Mouse (Mus musculus): Measurements from ENCODE around the gene Gm2163. TPM values are rescaled to one million over a fixed set of nuclear protein-coding genes. Genes with fewer than 3 reads are reported as not detected.
"Not testable (repeated sequence)": the region's sequence is repeated elsewhere in the genome, so short reads cannot be mapped to it uniquely, and the experiment has no call there.

Gene Gm2163
- polyA plus RNA-seq (2014; fragmentation: Nextera tagmentation; extraction: Ambion mirVana), result 0.14 TPM in 1 of 2 replicates, not detected in the other

GRCm38 (mm10) chr4:42466452-42466851 is at the start of gene Gm2163:
Gene Gm2163, plus strand, starts transcription at chr4:42466752.
- not testable (repeated sequence) for H3K36me3 ChIP-seq (ENCODE audit: control insufficient read depth, insufficient read depth, low read length); H3K27ac ChIP-seq (ENCODE audit: low read depth, low read length); ATAC-seq; H3K9ac ChIP-seq (ENCODE audit: low read length); H3K4me3 ChIP-seq (ENCODE audit: low read depth, low read length); H3K4me2 ChIP-seq (ENCODE audit: low read length); H3K27me3 ChIP-seq (replicated peaks; ENCODE audit: control insufficient read depth, insufficient read depth, low read length); H3K9me3 ChIP-seq (replicated peaks; ENCODE audit: control insufficient read depth, low read length); DNase-seq (ENCODE audit: low spot score); H3K4me1 ChIP-seq (ENCODE audit: control insufficient read depth, insufficient read depth, low read length)
- WGBS, result no CpG with 5 or more reads among the region's 5 CpGs

GRCm38 (mm10) chr4:42439078-42439477 is 27.5 kb upstream of the Gm2163 start, which contains the start of gene Gm21586:
Gene Gm21586, plus strand, starts transcription at chr4:42439378.
- not testable (repeated sequence) for H3K9ac ChIP-seq (ENCODE audit: low read length); H3K4me1 ChIP-seq (ENCODE audit: control insufficient read depth, insufficient read depth, low read length); H3K4me2 ChIP-seq (ENCODE audit: low read length); H3K4me3 ChIP-seq (ENCODE audit: low read depth, low read length); DNase-seq (ENCODE audit: low spot score); H3K9me3 ChIP-seq (replicated peaks; ENCODE audit: control insufficient read depth, low read length); ATAC-seq; H3K27me3 ChIP-seq (replicated peaks; ENCODE audit: control insufficient read depth, insufficient read depth, low read length); H3K36me3 ChIP-seq (ENCODE audit: control insufficient read depth, insufficient read depth, low read length); H3K27ac ChIP-seq (ENCODE audit: low read depth, low read length)
- WGBS, result no CpG with 5 or more reads among the region's 18 CpGs

- ATAC-seq; H3K9ac ChIP-seq (ENCODE audit: low read length); H3K4me3 ChIP-seq (ENCODE audit: low read depth, low read length); DNase-seq (ENCODE audit: low spot score); H3K36me3 ChIP-seq (ENCODE audit: control insufficient read depth, insufficient read depth, low read length); H3K4me1 ChIP-seq (ENCODE audit: control insufficient read depth, insufficient read depth, low read length); H3K9me3 ChIP-seq (replicated peaks; ENCODE audit: control insufficient read depth, low read length); H3K4me2 ChIP-seq (ENCODE audit: low read length); H3K27ac ChIP-seq (ENCODE audit: low read depth, low read length); H3K27me3 ChIP-seq (replicated peaks; ENCODE audit: control insufficient read depth, insufficient read depth, low read length): not testable (repeated sequence)
- WGBS, result no CpG with 5 or more reads among the region's 1 CpGs
These were observed 61.5 kb downstream of the Gm2163 start, which contains the start of gene Fam205a2 for GRCm38 (mm10) chr4:42528075-42528474. Gene Fam205a2, minus strand, starts transcription at chr4:42528175.

- H3K4me3 ChIP-seq (ENCODE audit: low read depth, low read length); DNase-seq (ENCODE audit: low spot score); H3K4me2 ChIP-seq (ENCODE audit: low read length); H3K9ac ChIP-seq (ENCODE audit: low read length); H3K27me3 ChIP-seq (replicated peaks; ENCODE audit: control insufficient read depth, insufficient read depth, low read length); H3K27ac ChIP-seq (ENCODE audit: low read depth, low read length); ATAC-seq; H3K9me3 ChIP-seq (replicated peaks; ENCODE audit: control insufficient read depth, low read length); H3K36me3 ChIP-seq (ENCODE audit: control insufficient read depth, insufficient read depth, low read length); H3K4me1 ChIP-seq (ENCODE audit: control insufficient read depth, insufficient read depth, low read length): not testable (repeated sequence)
- WGBS, result no CpG with 5 or more reads among the region's 5 CpGs
These were observed 145.3 kb downstream of the Gm2163 start, which contains the start of gene Gm10591 for GRCm38 (mm10) chr4:42611895-42612294. Gene Gm10591, plus strand, starts transcription at chr4:42612195.

- WGBS, result no CpG with 5 or more reads among the region's 8 CpGs
- not testable (repeated sequence) for H3K27ac ChIP-seq (ENCODE audit: low read depth, low read length); DNase-seq (ENCODE audit: low spot score); H3K9ac ChIP-seq (ENCODE audit: low read length); H3K36me3 ChIP-seq (ENCODE audit: control insufficient read depth, insufficient read depth, low read length); H3K27me3 ChIP-seq (replicated peaks; ENCODE audit: control insufficient read depth, insufficient read depth, low read length); H3K4me3 ChIP-seq (ENCODE audit: low read depth, low read length); ATAC-seq; H3K4me1 ChIP-seq (ENCODE audit: control insufficient read depth, insufficient read depth, low read length); H3K9me3 ChIP-seq (replicated peaks; ENCODE audit: control insufficient read depth, low read length); H3K4me2 ChIP-seq (ENCODE audit: low read length)
These were observed 162.9 kb downstream of the Gm2163 start, which contains the start of gene Gm2564 for GRCm38 (mm10) chr4:42629419-42629818. Gene Gm2564, plus strand, starts transcription at chr4:42629719.

Other genes starting within 250 kb of the Gm2163 start
- gene Gm10600, start 226.1 kb upstream of the Gm2163 start, polyA plus RNA-seq (2014; fragmentation: Nextera tagmentation; extraction: Ambion mirVana), result not detected in 2 replicates
- not detected in 2 replicates for gene Ccl21b, start 211.0 kb upstream of the Gm2163 start, polyA plus RNA-seq (2014; fragmentation: Nextera tagmentation; extraction: Ambion mirVana)
- not detected in 2 replicates for gene Gm21953, start 172.5 kb upstream of the Gm2163 start, polyA plus RNA-seq (2014; fragmentation: Nextera tagmentation; extraction: Ambion mirVana)
- gene Fam205a3, start 148.4 kb upstream of the Gm2163 start, polyA plus RNA-seq (2014; fragmentation: Nextera tagmentation; extraction: Ambion mirVana), result not detected in 2 replicates
- gene Gm21586, start 27.4 kb upstream of the Gm2163 start, polyA plus RNA-seq (2014; fragmentation: Nextera tagmentation; extraction: Ambion mirVana), result not detected in 2 replicates
- gene Fam205a2, start 61.4 kb downstream of the Gm2163 start, polyA plus RNA-seq (2014; fragmentation: Nextera tagmentation; extraction: Ambion mirVana), result not detected in 2 replicates
- not detected in 2 replicates for gene Gm10591, start 145.4 kb downstream of the Gm2163 start, polyA plus RNA-seq (2014; fragmentation: Nextera tagmentation; extraction: Ambion mirVana)
- gene Gm2564, start 163.0 kb downstream of the Gm2163 start, polyA plus RNA-seq (2014; fragmentation: Nextera tagmentation; extraction: Ambion mirVana), result not detected in 2 replicates
- gene Ccl27b, start 188.5 kb downstream of the Gm2163 start, polyA plus RNA-seq (2014; fragmentation: Nextera tagmentation; extraction: Ambion mirVana), result not detected in 2 replicates
- not detected in 2 replicates for gene Il11ra2, start 195.1 kb downstream of the Gm2163 start, polyA plus RNA-seq (2014; fragmentation: Nextera tagmentation; extraction: Ambion mirVana)

Measured in forebrain, embryonic 14.5 days (tissue).